Mouse (Mus musculus): ENCODE results near the gene Arsg. TPM values are rescaled to one million over a fixed set of nuclear protein-coding genes. Genes with fewer than 3 reads are reported as not detected.

The Arsg gene
- 15.2 and 16.0 TPM in 2 replicates for polyA plus RNA-seq (2021; fragmentation: Nextera tagmentation)
- long read RNA-seq, experiment 1, transcript Arsg-203 (12 exons, 3,232 nt), result major isoform, 157 of 267 reads
- long read RNA-seq, experiment 1, partial matches to known transcripts, result 43 of 267 reads
- long read RNA-seq, experiment 1, other reads (novel, unspliced or antisense), result 67 of 267 reads
- long read RNA-seq, experiment 2, transcript Arsg-203 (12 exons, 3,232 nt), result major isoform, 9 of 22 reads
- long read RNA-seq, experiment 2, partial matches to known transcripts, result 5 of 22 reads
- long read RNA-seq, experiment 2, other reads (novel, unspliced or antisense), result 7 of 22 reads

GRCm38 (mm10) chr11:109473171-109474085, at the start of gene Arsg, which contains the start of gene Slc16a6:
Gene Arsg, plus strand, starts transcription at chr11:109473374.
Gene Slc16a6, minus strand, starts transcription at chr11:109473598.

GRCm38 (mm10) chr11:109425392-109426271, 47.5 kb upstream of the Arsg start, which contains the start of gene Amz2:
Gene Amz2, plus strand, starts transcription at chr11:109425946.

DNA sequence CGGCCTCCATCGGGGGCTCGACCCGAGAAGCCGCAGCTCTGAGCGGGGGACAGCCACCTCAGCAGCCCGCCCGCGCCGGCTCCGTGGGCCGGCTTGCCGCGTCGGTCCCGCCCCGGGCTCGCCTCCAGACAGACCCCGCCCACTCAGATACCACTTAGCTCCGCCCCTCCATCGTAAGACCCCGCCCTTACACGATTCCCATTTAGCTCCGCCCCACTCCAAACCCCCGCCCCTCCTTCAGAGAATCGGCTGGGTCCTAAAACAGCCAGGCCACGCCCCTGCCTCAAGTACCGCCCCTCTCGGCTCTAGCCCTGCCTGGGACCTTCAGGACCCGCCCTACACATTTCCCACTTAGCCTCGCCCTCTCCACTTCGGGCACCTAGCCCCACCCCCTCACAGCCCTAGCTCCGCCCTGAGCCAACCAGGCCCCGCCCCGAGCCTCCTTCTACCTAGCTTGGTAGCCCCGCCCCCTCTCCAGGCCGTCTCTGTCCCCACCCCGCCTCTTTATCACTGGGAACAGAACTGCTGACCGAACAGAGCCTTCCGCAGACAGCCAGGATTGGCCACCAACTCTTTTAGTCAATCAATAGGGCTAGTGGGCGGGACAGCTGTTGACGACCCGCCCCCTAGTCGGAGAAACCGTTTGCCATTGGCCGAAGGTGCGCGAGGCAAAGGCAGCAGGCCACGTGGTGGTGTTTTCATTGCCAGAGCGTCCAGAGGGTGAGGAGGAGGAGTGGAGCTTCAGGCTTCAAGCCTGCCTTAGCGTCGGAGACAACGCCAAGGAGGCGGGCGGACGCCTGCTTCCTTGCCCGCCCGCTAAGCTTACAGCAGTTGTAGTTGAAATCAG, 138.4 kb downstream of the Arsg start, which contains the start of gene Wipi1:
TSS of gene Wipi1 (minus strand) at position 665 of the 847 bp plus-strand sequence.

Other genes starting within 250 kb of the Arsg start
- 28.5 and 35.3 TPM in 2 replicates for gene Rgs9, start 175.2 kb upstream of the Arsg start, polyA plus RNA-seq (2021; fragmentation: Nextera tagmentation)
- gene Gna13, start 110.5 kb upstream of the Arsg start, polyA plus RNA-seq (2021; fragmentation: Nextera tagmentation), result 19.4 and 30.2 TPM in 2 replicates
- not detected in 2 replicates for gene 9930022D16Rik, start 59.5 kb upstream of the Arsg start, polyA plus RNA-seq (2021; fragmentation: Nextera tagmentation)
- gene Amz2, start 47.4 kb upstream of the Arsg start, polyA plus RNA-seq (2021; fragmentation: Nextera tagmentation), result 23.4 and 33.9 TPM in 2 replicates
- 5.2 and 6.3 TPM in 2 replicates for gene Slc16a6, start 224 bp downstream of the Arsg start, polyA plus RNA-seq (2021; fragmentation: Nextera tagmentation)
- 18.0 and 22.8 TPM in 2 replicates for gene Wipi1, start 138.6 kb downstream of the Arsg start, polyA plus RNA-seq (2021; fragmentation: Nextera tagmentation)
- gene Prkar1a, start 176.0 kb downstream of the Arsg start, polyA plus RNA-seq (2021; fragmentation: Nextera tagmentation), result 343 and 402 TPM in 2 replicates
- gene Fam20a, start 248.9 kb downstream of the Arsg start, polyA plus RNA-seq (2021; fragmentation: Nextera tagmentation), result 10.2 and 11.8 TPM in 2 replicates

Measured in left cerebral cortex, adult 6 months (tissue).